Mouse (Mus musculus): ENCODE results near the gene Wnt10a.

The Wnt10a gene

DNA sequence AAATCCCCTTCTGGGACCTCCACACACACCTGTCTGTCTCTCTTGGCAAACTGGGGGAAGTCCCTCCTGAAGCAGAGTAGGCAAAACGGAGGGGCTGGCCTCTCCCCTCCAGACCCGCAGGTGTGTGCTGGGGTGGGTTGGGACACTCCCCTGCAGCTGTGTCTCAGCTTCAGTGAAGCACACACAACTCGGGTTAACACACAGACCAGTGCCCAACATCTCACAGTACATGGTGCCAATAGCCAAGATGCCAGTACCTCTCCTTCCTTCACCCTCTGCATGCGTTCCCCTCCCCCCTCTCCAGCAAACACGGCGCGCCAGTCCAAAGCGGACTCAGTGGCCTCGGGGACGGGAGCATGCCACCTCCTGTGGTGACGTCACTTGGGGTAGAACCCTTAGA lies at the start of gene Wnt10a:
Gene Wnt10a, plus strand, starts transcription at position 268 of the 400 bp plus-strand sequence.
- DNase-seq: no peak

DNA sequence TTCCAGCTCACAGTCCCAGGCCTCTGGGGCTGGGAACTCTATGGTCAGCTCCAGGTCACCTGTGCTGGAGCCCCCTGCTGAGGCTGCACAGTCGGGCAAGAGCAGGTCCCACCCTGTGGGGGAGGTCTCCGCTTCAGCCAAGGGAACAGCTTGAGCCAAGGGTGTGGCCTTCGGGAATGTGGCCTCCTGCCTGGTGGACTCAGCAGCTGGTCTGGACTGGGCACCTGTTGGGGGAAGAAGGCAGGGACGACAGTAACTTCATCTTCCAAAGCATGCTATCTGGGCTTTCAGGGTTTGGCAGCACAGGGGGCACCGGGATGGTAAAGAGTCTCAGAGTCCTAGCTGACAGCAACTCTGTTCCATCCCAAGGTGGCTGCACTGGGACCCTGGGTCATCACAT lies 44.0 kb upstream of the Wnt10a start:
- DNase-seq: no peak

DNA sequence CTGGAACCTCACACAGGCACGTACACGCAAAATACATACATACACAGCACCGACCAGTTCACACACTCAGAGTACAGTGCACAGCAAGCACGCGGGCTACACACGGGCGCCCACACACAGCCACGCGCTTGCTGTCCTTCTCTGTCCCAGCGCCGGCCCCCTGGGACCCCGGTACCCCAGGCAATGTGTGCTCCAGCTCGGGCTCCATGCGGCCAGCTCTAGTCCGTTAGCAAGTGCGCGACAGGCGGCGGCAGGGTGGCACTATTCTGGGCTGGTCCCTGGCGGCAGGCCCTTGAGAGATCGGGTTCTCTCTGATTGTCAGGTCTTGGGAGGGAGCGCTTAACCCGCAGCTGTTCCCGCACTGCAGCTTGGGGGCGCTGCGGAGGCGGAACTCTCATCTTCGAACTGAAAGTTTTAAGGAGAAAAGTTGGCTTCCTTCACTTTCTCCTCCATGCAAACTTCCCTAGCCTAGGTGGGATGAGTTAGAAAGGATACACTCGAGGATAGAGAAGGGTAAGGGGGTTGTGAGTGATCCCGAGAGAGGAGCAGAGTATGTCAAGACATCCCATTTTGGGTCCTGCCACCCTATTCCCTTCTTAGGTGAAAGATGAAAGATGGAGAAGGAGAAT lies 42.6 kb upstream of the Wnt10a start, which contains the start of gene Prkag3:
Gene Prkag3, minus strand, starts transcription at position 579 of the 629 bp plus-strand sequence.
- DNase-seq: peak; percentile 52

DNA sequence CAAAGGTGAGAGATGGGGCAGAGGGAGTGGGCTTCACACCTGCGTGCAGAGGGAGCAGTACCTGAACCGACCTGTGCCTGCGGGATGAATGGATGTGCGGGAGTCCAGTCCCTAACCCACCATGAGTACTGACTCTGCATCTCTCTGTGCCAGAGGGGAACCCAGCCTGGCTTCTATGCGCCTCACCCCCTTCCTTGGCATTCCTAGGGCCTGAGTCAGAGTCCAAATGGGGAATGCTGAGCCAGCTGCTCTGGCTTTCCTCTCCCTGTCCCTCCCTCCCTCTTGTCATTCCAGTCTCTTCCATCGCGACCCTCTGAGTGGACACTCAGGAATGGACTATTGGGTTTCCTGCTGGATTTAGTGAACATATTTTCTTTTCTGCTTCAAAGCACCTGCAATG lies 42.0 kb upstream of the Wnt10a start:
- no peak for DNase-seq

DNA sequence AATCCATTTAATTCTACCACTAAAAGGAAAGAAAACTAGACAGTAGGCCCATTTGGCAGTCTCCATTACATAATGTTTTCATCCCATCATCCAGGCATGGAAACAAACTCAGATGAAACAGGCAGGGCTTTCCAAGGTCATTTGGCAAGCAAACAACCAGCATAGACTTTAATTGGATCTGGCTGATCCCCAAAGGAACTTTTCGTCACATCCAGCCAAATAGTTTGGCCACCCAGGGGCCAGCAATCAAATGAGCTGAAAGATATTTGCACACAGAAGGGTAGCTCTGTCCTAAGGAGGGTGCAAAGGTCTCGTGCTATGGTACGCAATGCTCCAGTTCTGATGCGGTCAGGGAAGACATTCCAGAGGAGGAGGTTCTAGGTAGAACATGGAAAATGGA lies 40.6 kb upstream of the Wnt10a start:
- DNase-seq: no peak

DNA sequence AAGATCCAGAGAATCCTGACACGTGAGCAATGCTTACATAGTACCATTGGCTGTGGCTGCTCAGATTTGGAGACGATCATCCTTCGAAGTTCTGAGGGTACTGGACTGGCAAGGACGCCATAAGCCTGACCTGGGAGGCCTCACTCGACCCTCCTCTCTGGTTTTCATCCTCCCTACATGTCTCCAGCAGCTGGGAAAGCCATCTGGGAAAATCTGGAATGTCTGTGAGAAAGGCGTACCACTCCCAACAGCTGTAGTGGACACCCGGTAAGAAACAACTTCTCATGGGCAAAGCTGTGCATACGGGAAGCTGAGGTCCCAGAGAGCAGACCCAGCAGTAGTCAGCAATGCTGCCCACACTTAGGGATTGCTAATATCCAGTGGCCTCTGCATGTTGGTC lies 39.2 kb upstream of the Wnt10a start:
- DNase-seq: no peak

DNA sequence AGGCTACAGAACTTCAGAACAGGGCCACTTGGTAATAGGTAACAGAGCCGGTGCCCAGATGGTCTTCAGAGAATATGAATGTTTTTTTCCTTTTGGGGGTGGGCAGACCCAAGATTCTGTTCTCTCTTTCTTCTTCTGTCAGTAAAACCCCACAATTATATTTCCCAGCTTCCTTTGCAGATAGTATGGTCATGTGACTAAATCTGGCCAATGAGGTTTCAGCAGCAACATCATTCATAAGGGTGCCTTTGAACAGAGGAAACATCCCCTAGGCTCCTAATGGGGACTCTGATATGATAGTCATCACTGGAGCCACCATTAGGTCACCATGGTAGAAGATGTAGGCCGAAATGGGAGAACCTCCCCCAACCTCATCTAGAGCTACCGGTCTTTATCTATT lies 38.5 kb upstream of the Wnt10a start:
- DNase-seq: no peak

DNA sequence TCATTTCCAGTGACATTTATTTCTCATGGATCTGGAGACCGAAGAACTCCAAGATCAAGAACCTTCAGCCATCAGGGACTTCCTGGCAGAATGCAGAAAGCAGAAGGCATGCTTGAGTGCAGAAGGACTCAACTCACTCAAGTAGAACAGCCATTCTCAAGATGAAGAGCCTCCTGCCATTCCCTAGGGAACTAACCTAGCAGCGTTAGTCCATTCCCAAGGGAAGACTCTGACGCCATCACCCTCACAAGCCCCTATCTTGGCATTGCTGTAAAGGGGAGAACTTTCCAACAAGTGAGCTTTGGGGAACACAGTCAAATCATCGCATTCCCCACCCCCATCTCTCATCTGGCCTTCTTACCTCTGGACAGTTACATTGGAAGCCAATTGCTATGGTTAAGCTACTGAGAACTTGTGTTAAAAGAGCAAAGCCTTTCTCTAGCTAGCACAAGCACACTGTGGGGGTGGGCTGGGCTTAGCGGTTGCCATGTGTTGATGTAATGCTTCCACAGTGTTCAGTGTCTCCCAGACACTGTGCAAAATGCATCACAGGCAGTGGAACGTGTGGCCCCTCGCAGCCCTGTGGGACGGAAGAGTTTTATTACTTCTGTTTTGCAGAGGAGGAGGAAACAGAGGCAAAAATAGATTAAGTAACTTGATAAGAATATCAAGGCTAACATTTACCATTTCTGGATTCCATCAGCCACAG lies 37.9 kb upstream of the Wnt10a start:
- DNase-seq: no peak

DNA sequence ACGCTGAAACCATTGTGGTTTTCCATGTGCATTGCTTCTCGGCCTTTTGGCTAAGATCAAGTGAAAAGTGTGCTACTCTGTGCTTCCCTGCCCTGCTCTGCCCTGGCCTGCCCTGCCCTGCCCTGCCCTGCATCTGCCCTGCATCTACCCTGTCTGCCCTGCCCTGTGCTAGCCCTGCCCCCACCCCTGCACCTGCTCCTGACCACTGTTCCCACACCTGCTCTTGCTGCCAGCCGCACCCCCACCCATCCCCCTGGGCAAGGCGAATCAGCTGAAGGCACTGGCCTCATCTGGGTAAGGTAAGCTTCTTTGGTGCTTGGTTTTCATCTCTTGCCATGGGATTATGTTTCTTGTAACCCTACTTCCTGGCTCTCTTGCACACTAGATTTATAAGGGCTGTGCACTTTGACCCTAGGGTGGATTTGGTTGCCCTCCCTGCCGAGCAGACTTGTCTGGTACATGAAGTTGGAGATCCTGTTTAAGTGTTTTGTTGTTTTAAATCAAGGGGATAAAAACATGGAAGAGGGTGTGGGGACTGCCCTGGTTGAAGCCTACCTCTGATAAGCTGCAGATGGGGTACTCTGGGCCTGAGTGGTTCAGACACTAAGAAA lies 37.0 kb upstream of the Wnt10a start:
- no peak for DNase-seq

DNA sequence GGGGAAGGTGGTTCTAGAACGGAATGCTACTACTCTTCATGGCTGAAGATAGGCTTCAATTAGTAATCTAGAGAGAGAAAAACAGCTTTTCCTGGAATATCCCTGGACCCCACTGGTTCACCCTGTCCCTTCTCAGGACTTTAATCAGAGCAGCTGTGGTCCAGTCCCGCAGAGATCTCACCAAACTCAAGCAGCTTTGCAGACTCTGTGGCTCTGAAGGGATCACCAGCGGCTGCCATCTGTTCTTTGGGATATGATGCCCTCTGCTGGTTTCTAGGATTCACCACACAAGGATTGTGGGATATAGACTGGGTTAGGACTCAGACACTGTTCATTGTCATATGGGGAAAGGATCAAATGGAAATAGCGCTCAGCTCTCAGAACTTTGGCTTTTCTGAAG lies 31.5 kb upstream of the Wnt10a start:
- peak; percentile 32 for DNase-seq

DNA sequence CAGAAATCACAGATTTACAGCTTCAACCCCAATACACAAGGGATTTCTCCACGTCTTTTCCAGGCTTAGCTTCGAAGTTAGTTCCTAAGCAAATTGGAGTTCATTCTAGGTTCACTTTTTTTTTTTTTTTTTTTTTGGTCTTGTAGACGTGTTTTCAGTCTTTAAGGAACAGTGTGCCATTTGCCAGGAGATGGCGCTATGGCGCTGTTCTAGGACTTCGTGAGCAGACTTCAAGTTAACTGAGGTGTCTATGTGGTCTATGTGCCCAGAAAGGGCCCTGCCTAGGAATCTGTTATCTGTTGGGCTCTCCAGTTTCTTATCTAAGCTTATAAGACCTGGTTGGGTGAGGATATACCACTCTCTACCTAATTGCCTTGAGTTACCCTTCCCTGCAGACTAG lies 28.2 kb upstream of the Wnt10a start:
- peak; percentile 79 for DNase-seq

DNA sequence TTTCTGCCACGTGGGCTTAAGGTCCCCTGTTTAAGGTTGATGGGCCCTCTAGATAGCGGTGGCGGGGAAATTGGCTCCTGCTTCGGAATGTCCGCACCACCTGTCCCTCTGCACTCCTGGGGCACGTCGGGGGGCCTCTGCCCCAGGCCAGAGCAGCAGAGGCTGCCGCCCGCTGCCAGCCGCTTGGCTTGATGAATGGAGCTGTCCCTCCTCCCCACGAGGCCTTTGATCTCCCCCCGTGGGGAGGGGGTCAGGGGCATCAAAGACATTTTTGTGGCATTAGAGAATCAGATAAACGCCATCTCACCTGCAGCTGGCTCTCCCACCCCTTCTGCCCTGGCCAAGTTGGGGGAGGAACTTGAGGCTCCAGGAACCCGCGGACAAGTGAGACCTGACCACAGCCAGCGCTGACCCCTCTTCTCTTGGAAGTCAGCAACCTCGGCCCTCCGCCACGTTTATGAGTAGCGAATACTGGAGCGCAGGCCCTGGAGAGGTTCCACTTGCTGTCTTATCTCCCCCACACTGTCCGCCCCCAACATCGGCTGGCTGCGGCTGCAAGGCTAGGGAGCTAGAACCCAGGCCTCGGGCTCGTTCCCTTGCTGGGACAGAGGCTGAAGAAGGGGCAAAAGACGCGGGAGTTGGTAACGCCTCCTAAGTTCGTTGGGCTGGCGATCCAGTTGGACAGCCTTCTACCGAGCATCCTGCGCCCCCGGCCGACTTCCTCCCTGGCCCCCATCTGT lies 20.4 kb upstream of the Wnt10a start:
- no peak for DNase-seq

DNA sequence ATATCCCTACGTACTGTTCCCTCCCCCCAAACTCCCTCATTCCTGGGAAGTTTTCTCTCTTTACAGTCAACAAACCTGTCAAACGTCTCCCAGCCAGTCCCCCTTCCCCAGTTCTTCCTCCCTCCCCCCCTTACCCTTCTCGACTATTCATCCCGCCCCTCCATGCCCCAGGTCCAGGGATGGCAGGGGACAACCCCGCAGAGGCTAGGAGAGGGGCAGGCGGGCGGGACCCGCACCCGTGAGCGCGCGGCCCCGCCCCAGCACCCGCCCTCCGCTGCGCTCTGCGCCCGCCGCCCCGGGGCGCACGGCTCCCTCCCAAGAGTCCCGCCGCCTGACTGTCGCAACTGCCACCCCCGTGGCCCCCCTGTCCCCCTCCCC lies 19.9 kb upstream of the Wnt10a start:
- no peak for DNase-seq

DNA sequence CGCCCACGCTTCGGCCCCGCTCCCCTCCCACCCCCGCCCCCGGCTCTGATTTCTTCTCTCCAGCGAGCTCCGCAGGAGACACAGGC lies 19.6 kb upstream of the Wnt10a start, which contains the start of gene Wnt6:
Gene Wnt6, plus strand, starts transcription at position 48 of the 86 bp plus-strand sequence.
- no peak for DNase-seq

DNA sequence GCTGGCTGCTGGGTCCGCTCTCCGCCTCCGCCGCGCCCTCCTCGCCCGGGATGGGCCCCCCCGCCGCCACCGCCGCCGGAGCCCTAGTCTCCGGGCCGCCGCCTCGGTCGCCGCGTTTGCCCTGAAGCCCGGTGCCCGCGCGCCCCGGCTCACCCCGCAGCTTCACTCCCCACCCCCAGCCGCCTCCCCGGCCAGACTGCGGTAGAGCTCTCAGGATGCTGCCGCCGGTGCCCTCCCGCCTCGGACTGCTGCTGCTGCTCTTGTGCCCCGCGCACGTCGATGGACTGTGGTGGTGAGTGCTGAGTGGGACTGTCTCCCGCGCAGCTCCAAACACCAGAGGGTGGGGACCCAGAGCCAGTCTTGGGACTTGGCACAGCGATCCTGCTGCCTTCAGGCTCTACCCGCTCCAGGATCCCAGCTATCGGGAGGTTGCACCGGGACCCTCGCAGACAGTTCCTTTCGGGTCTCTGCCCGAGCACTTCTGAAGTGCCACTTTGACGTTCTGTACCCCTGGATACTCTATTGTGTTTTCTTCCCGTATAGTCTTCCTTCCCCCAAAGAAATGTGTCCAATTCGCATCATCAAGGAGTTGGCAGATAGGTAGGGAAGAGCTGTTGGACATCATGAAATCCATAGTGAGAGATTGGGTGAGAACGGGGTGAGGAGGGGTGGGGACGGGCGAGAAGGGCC lies 19.2 kb upstream of the Wnt10a start:
- no peak for DNase-seq

DNA sequence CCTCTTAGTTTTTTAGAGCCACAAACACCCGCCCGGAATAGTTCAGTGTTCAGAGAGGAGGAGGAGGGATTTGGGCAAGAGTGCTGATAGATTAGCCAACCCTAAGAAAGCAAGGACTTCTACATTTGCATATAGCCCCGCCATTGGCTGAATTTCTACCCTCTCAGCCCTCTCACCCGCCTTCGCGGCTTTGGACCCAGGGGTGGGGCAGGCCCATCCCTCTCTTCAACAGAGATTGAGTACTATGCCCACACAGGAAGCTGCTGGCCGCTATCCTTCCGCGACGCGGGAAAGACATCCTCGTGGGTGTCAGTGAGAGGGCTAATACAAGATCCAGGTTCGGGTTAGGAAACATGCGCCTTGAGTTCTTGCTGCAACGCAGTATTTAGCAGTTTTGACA lies 18.2 kb upstream of the Wnt10a start:
- DNase-seq: no peak

DNA sequence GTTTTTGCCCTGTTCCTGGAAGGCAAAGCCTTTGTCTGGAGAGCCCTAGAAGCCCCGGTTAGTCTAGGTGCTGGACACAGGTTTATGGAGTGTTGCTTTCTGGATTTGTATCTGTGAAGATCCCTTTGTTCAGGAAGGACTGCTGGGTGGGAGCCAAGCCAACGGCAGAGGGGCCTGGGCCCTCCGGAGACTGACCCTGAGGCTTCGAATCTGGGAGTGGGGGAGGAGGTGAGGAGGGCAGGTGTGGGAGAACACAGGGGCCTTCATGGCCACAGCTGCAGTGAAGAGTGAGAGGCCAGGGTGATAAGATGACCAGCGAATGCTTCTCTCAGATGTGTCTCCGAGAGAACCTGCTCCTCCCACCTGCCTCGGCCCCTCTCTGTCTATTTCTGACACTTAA lies 17.3 kb upstream of the Wnt10a start:
- no peak for DNase-seq

DNA sequence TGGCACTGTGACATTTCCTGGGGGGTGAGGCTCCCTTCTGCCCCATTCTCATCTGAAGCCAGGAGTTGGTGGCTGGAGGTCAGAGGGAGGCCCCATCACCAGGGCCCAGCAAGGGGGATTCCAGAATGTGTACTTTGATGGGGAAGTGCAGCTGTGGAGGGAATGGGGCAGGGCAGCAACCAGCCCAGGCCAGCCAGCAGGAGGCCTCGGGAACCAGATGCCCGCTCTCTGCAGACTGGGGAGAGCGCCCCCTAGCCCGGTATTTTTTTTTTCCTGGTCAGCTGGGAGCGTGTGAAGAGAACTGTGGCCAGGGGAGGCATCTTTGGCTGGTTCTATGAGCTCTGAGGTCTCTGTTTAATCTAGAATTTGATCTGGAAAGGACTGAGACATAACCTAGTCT lies 15.5 kb upstream of the Wnt10a start:
- DNase-seq: no peak

DNA sequence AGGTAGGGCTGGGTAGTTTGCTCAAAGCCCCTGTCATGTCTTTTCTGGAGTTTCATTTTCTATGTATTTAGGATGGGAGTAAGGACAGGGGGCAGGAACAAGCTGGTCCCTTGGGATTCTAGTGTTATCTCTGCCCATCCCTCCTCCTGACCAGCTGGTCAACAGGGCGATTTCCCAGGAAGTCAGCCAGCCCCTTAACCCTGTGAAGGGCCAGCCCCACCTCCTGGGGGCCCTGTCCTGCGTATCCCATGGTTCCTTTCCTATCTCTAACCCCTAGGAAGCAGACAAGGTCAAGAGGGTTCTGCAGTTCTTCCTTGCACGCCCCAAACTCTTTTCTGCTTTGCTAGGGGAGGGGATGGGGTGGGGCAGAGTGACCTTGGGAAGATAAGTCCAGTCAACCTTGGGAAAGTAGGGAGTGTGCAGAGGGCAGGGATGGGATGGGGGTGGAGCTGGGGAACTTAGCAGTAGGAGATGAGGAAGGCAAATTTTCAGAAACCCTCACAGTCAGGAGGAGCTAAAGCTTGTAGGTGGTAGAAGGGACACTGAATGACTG lies 12.3 kb upstream of the Wnt10a start:
- DNase-seq: no peak

DNA sequence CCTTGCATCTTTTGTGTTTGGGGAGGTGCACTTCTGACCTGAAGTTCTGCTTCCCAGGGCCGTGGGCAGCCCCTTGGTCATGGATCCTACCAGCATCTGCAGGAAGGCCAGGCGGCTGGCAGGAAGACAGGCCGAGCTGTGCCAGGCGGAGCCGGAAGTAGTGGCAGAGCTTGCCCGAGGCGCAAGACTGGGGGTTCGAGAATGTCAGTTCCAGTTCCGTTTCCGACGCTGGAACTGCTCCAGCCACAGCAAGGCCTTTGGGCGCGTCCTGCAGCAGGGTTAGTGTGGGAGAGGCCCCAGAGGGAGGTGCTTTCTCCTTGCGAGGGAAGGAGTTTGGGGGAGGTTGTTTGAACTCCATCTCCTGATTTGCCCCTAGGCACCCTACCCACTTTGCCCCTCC lies 9.3 kb upstream of the Wnt10a start:
- DNase-seq: no peak

DNA sequence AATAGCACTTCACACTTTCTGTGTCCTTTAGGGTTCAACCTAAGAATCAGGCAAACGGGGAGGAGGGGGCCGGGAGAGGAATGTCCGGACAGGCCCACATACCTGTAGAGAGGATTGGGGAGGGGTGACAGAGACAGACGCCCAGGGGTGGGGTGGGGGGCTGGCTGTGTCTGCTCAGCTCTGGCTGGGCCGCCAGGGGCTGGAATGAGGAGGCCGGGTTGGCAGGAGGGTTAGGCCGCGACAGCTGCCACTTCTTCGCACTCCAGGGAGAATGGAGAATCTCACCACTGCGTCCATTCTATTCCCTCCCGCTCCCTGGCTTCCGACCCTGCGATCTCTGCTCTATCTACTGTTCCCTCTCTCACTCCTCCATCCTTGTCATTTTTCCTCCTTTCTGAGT lies 7.8 kb upstream of the Wnt10a start:
- DNase-seq: no peak

DNA sequence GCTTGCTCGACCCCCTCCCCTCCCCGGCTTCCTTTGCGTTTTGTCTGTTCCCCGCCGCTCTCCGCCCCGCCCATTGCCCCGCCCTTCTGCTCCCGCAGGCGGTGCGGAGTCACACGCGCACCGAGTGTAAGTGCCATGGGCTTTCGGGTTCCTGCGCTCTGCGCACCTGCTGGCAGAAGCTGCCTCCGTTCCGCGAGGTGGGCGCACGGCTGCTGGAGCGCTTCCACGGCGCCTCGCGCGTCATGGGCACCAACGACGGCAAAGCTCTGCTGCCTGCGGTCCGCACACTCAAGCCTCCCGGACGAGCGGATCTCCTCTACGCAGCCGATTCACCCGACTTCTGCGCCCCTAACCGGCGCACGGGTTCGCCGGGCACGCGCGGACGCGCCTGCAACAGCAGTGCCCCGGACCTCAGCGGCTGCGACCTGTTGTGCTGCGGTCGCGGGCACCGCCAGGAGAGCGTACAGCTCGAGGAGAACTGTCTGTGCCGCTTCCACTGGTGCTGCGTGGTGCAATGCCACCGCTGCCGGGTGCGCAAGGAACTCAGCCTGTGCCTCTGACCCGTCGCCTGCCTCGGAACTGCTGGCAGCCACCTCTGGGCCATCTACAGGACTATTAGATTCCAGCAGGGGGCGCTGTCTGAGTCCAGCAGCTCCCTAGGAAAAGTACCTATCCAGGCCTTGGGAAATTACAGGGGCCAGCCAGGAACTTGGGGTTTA lies 7.1 kb upstream of the Wnt10a start:
- DNase-seq: peak; percentile 54

DNA sequence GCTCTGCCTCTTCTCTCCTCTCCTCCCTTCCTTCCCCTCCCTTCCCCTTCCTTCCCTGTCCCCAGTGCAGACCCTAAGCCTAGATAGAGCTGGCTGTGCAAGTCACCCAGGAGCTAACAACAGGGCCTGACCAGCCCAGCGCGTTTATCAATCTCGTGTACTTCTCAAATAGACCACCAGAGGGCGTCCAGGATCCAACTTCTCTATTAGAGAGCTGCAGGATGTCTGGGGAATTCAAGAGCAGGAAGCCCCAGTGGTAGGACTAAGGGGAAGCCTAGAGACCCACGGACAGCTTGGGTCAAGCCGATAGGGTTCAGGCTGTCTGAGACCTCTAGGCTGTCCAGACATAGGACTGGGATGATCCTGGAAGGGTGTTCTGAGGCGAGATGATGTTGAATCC lies 3.5 kb upstream of the Wnt10a start:
- DNase-seq: peak; percentile 83
